Mouse (Mus musculus) subcutaneous adipose tissue, adult 2 months (tissue): Measurements from ENCODE around the gene Nckap5. TPM values are rescaled to one million over a fixed set of nuclear protein-coding genes. Genes with fewer than 3 reads are reported as not detected.

Source experiments
- polyA plus RNA-seq: library from polyadenylated mRNA; depleted of rRNA; stranded (reverse); fragments of >200 nt; gene quantifications from 2 replicates; pipeline ENCODE4 v1.2.3, GENCODE M21; 2012; ENCODE audit warnings: low replicate concordance; rRNA removed

Nckap5 gene
- 1.7 and 1.9 TPM in 2 replicates for polyA plus RNA-seq

GRCm38 (mm10) chr1:126830031-126830927 lies at the start of gene Nckap5:
Gene Nckap5 (minus strand): TSS chr1:126830799.

GRCm38 (mm10) chr1:125912601-125913600 lies 917.7 kb downstream of the Nckap5 start, which contains the start of gene Lypd1:
Gene Lypd1 (minus strand): TSS chr1:125913101.

